Mouse (Mus musculus) layer of hippocampus, postnatal 14 days (tissue): ENCODE measurements around the gene Zfp629. TPM values are rescaled to one million over a fixed set of nuclear protein-coding genes. Genes with fewer than 3 reads are reported as not detected.

ENCODE experiments used
- DNase-seq, 2 experiments: peaks; one replicate each; pipeline ENCODE4 v3.0.0; 2021 to 2022; ENCODE audit warnings: low spot score in 2 of 2, mixed read lengths in 1 of 2
- total RNA-seq, 2 experiments: library from RNA; stranded (reverse); gene quantifications; 2 replicates each; pipeline ENCODE4 v1.2.3; 2021

Gene Zfp629
- total RNA-seq, 2 experiments from 2014 or later: 21.3 to 22.6 TPM

- DNase-seq: peak; percentile 86 to 98
Observed at GRCm38 (mm10) chr7:127572895-127573471, 42.6 kb downstream of the Zfp629 start, which contains the start of gene Phkg2. TSS of gene Phkg2 (plus strand) at chr7:127573340.

- no peak for DNase-seq
Observed at GRCm38 (mm10) chr7:127564381-127565150, 51.0 kb downstream of the Zfp629 start.

- DNase-seq: no peak
Observed at GRCm38 (mm10) chr7:127561340-127561858, 54.2 kb downstream of the Zfp629 start, which contains the start of gene Tmem265. TSS of gene Tmem265 (plus strand) at chr7:127561390.

- DNase-seq: no peak
Observed at GRCm38 (mm10) chr7:127560580-127560979, 55.0 kb downstream of the Zfp629 start.

Other genes with a start within 250 kb of the Zfp629 start
- gene Zfp747, start 239.7 kb downstream of the Zfp629 start, total RNA-seq: 1 to 10 TPM; 5.3 to 6.0 TPM
- gene 9130019O22Rik, start 228.6 kb downstream of the Zfp629 start, total RNA-seq: 1 to 10 TPM; 2.7 to 3.2 TPM
- 1 to 10 TPM; 6.1 to 7.4 TPM for gene E430018J23Rik, start 222.2 kb downstream of the Zfp629 start, total RNA-seq
- 1 to 10 TPM; 3.4 to 4.2 TPM for gene Zfp764, start 209.0 kb downstream of the Zfp629 start, total RNA-seq
- gene Zfp688, start 193.7 kb downstream of the Zfp629 start, total RNA-seq: 10 to 100 TPM; 10.6 to 10.7 TPM
- 1 to 10 TPM; 7.3 to 8.1 TPM for gene Zfp689, start 166.6 kb downstream of the Zfp629 start, total RNA-seq
- 10 to 100 TPM; 29.4 to 31.3 TPM for gene Prr14, start 156.2 kb downstream of the Zfp629 start, total RNA-seq
- 10 to 100 TPM; 62.9 to 66.8 TPM for gene Fbrs, start 136.6 kb downstream of the Zfp629 start, total RNA-seq
- gene Srcap, start 103.8 kb downstream of the Zfp629 start, total RNA-seq: 100 to 1,000 TPM; 104 to 115 TPM
- 10 to 100 TPM in 1 of 2 experiments, 1 to 10 TPM in 1; 9.8 to 11.0 TPM for gene Gm42715, start 96.2 kb downstream of the Zfp629 start, total RNA-seq
- gene Tmem265, start 54.4 kb downstream of the Zfp629 start, total RNA-seq: 1 to 10 TPM in 1 of 2 experiments, under 1 TPM in 1; 0.94 to 2.2 TPM
- gene Phkg2, start 42.5 kb downstream of the Zfp629 start, total RNA-seq: 10 to 100 TPM; 79.5 to 83.7 TPM
- 10 to 100 TPM in 1 of 2 experiments, 1 to 10 TPM in 1; 9.3 to 12.4 TPM for gene Ccdc189, start 27.2 kb downstream of the Zfp629 start, total RNA-seq
- 10 to 100 TPM; 69.9 to 72.1 TPM for gene Rnf40, start 27.0 kb downstream of the Zfp629 start, total RNA-seq
- 10 to 100 TPM; 30.3 to 38.0 TPM for gene Bcl7c, start 93.1 kb upstream of the Zfp629 start, total RNA-seq
- gene Ctf1, start 96.9 kb upstream of the Zfp629 start, total RNA-seq: 1 to 10 TPM; 3.2 to 5.4 TPM
- gene Ctf2, start 116.4 kb upstream of the Zfp629 start, total RNA-seq: not detected
- 10 to 100 TPM; 73.0 to 73.5 TPM for gene Fbxl19, start 128.7 kb upstream of the Zfp629 start, total RNA-seq
- gene Orai3, start 154.0 kb upstream of the Zfp629 start, total RNA-seq: 10 to 100 TPM; 22.4 to 22.7 TPM
- gene Setd1a, start 160.9 kb upstream of the Zfp629 start, total RNA-seq: 10 to 100 TPM; 38.2 to 41.8 TPM
- 1 to 10 TPM; 4.1 to 4.7 TPM for gene Gm49388, start 169.8 kb upstream of the Zfp629 start, total RNA-seq
- gene Hsd3b7, start 184.8 kb upstream of the Zfp629 start, total RNA-seq: 1 to 10 TPM; 5.9 to 6.6 TPM
- gene Stx4a, start 208.5 kb upstream of the Zfp629 start, total RNA-seq: 10 to 100 TPM; 51.4 to 59.6 TPM
- gene Stx1b, start 208.8 kb upstream of the Zfp629 start, total RNA-seq: 100 to 1,000 TPM; 341 to 360 TPM